Mouse (Mus musculus): ENCODE data around the gene Afg1l. TPM values are rescaled to one million over a fixed set of nuclear protein-coding genes. Genes with fewer than 3 reads are reported as not detected.

Gene Afg1l
- total RNA-seq, 4 experiments from 2014 or later, result 12.3 to 13.6 (median 12.4) TPM

DNA sequence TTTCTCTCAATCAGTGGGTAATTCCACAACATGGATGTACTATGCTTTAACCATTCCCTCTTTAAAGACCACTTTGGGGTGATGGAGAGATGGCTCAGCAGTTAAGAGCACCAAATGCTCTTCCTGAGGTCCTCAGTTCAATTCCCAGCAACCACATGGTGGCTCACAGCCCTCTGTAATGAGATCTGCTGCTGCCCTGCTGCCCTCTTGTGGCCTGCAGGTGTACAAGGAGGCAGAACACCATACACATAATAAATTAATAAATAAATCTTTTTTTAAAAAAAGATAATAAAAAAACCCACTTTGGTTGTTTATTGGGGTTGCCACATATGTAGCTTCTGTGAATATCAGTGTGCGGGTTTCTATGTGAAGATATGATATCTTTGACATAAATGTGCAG, 180.4 kb downstream of the Afg1l start:
- no peak for DNase-seq (ENCODE audit: low spot score in 2 of 2)

- no peak for DNase-seq (ENCODE audit: low spot score in 2 of 2)
Observed at GRCm38 (mm10) chr10:42297109-42297508, 181.3 kb downstream of the Afg1l start.

GRCm38 (mm10) chr10:42296559-42296958, 181.8 kb downstream of the Afg1l start:
- DNase-seq (ENCODE audit: low spot score in 2 of 2), result no peak

GRCm38 (mm10) chr10:42295028-42295427, 183.3 kb downstream of the Afg1l start:
- DNase-seq (ENCODE audit: low spot score in 2 of 2), result no peak

- DNase-seq (ENCODE audit: low spot score in 2 of 2), result no peak
Observed at GRCm38 (mm10) chr10:42294392-42294791, 184.0 kb downstream of the Afg1l start.

GRCm38 (mm10) chr10:42293877-42294276, 184.5 kb downstream of the Afg1l start:
- DNase-seq (ENCODE audit: low spot score in 2 of 2), result no peak

GRCm38 (mm10) chr10:42291360-42291759, 187.0 kb downstream of the Afg1l start:
- DNase-seq (ENCODE audit: low spot score in 2 of 2), result no peak

DNA sequence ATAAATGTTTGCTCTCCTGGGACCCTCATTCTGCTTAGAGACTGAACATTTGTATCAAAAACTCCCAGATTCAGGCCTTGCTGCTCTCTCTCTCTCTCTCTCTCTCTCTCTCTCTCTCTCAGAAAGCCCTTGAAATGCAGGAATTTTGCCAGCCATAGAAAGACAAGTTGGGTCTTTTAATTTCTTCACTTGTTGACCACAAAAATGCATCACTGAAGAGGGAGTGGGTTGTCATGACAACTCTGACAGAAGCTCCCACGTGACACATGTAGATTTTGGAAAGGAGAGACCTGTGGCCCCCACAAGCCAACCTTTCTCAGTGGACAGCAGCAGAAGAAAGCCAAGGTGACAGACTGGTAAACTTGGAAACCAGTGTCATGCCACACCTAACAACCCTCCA, 190.7 kb downstream of the Afg1l start:
- DNase-seq (ENCODE audit: low spot score in 2 of 2), result no peak

GRCm38 (mm10) chr10:42278307-42278850, 200.0 kb downstream of the Afg1l start:
- no peak for DNase-seq (ENCODE audit: low spot score in 2 of 2)

DNA sequence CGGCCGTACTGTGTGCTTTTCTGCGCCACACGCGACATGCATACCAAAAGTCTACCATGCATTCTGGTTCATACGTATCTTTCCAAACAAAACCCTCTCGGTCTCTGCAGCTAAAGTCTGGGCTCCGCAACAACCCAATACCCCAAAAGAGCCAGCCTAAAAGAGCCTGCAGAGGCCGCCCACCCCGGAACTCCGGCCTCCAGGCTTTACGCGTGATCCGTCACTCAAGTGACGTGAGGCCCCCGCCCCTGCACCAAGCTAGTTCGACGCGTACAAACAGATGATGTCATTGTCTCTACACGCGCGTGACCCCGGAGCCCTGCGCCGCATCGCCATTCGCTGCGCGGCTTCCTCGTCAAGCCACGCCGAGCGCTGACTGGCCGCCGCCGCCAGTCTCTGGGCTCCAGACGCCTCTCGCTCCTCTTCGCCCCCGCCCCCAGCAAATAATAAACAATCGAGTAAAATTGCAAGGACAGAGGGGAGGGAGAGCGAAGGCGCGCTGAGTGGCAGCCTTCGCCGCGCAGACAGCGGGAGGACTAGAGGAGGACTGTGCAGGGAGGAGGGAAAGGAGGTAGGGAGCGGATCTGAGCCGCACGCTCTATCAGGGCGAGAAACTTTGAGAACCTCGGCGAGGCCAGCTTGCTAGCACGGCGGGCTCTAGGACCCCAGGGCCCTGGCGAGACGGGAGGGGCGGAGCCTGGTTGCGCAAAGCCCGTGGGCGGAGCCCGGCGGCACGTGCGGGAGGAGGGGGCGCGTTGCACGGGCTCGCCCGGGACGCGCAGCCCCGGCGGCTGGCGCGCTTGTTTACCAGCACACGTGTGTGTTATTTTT, 200.7 kb downstream of the Afg1l start:
- DNase-seq (ENCODE audit: low spot score in 2 of 2), result peak; percentile 95 to 99

DNA sequence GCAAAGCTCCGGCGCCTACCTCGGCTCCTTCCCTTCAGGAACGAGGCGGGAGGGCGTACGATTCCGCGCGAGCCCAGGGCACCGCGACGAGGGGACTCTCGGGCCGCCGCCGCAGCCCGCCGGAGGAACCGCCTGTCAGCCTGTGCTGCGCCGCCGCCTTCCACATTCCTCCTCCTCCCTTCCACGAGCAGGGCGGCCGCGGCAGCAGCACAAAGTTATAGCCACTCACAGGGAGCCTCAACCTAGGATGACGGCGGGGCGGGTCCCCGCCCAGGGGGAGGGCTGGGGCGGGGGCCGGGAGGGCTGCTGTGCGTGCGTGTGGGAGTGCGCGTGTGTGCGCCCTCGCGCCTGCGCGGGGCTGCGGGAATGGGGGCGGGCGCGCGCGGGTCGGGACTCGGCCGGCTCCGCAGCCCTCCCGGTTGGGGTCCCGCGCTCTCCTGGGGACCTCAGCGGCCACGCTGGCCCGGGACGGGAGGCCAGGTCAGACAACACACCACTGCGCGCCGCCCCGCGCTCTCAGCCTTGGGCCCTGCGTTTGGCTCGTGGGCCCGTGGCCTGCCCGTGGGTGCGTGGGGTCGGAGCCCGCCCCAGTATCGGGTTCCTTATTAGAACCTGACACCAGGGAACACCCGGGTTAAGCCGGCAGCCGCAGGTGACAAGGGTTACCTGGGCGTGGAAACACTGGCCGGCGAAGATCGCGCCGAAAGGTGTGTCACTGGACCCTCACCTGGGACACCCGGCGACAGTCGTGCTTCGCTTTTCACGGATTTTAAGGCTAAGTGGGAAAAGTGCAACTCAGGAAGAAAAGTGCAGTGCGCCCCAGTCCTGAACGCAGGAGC, 201.6 kb downstream of the Afg1l start, which contains the start of gene Foxo3:
Gene Foxo3 (minus strand): TSS at position 249 of the 839 bp plus-strand sequence.
- DNase-seq (ENCODE audit: low spot score in 2 of 2), result peak; percentile 84 to 88

DNA sequence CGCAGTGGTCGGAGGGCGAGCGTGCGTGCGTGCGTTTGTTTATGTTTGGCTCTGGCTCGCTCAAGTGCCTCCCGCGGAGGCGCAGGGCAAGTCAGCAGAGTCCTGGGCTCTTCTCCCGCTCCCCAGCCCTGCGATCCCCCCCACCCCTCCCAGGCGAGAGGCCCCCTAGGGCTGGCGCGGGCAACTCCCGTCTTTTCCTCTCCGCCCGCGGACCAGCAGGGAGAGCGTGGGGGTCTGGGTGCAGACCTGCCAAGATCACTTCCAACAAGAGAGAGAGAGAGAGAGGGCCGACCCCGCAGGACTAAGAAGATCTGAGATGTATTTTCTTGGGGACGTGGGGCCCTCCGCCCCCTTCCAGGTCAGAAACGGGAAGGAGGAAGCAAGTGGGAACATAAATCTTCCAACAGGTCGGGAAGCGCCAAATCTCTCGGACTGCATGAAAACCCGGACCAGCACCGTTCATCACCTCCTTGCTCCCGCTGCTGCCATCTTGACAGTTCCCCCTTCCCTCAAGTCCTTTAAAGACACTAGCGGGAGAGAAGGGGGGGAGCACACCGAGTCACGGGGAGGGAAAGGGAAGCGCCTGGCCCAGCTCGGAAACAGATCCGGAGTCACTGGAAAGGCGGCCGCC, 202.4 kb downstream of the Afg1l start:
- DNase-seq (ENCODE audit: low spot score in 2 of 2), result peak in 1 of 2 experiments; percentile 59

DNA sequence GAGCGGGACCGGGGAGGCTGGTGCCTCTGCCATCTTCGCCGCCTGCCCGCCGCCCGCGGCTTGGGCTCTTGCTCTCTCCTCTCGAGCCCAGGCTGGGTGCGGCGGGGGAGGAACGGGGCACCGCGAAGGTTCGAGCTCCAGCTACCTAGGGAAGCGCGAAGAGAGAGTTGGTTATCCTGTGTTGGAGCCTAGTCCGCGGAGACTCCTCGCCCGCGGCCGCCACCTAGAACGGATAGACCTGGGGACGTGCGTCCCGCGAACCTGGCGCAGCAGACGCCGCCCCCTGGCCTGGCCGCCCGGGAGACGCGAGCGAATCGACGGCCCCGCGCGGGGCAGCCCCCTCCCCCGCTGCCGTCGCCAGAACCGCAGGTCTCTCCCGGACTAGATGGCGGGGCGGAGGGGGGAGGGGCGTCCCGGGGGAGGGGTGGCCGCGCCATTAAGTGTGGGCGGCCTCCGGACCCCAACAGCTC, 202.9 kb downstream of the Afg1l start:
- DNase-seq (ENCODE audit: low spot score in 2 of 2), result peak; percentile 46 to 52

- peak in 1 of 2 experiments; percentile 18 for DNase-seq (ENCODE audit: low spot score in 2 of 2)
Observed at GRCm38 (mm10) chr10:42274712-42275400, 203.5 kb downstream of the Afg1l start.

- peak; percentile 37 to 44 for DNase-seq (ENCODE audit: low spot score in 2 of 2)
Observed at GRCm38 (mm10) chr10:42273760-42274691, 204.3 kb downstream of the Afg1l start.

GRCm38 (mm10) chr10:42273403-42273759, 205.0 kb downstream of the Afg1l start:
- no peak for DNase-seq (ENCODE audit: low spot score in 2 of 2)

- DNase-seq (ENCODE audit: low spot score in 2 of 2), result no peak
Observed at GRCm38 (mm10) chr10:42271454-42272230, 206.7 kb downstream of the Afg1l start.

DNA sequence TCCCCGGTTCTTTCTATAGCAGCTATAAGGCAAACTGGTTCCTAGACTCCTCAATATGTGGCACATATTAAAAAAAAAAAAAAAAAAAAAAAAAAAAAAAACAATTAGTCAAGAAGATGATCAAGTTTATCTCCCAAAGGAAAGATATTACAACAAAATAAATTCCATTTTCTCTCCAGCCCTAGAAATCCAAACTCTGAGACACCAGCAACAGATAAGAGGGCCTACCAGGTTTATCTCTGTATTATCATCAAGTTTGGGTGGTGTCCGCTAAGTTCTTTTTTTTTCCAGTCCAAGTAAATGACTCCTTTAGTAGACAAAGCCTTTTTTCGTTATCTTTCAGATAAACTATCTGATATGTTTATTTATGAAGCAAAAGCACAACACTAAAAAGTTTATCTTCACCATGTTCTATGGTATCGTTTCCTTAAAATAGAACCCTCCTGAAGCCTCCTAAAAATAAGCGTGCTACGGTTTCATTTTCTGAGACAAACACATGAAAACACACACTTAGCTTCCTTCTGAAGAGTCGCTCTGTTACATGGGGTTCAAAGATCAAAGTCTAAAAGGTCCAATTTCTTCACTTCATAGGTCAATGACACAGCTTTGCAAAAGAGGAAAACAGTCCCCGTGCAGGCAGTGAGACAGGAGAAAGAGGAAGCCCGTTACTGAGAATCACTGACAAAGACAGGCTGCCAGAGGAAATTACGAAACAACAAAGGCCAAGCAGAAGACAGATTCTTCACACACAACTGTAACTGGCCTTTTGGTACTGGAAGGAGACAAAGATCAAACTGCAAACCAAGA, 207.9 kb downstream of the Afg1l start:
- DNase-seq (ENCODE audit: low spot score in 2 of 2), result no peak
